12 mouse cellular contexts compared by ENCODE assay signal in the genomic region with DNA sequence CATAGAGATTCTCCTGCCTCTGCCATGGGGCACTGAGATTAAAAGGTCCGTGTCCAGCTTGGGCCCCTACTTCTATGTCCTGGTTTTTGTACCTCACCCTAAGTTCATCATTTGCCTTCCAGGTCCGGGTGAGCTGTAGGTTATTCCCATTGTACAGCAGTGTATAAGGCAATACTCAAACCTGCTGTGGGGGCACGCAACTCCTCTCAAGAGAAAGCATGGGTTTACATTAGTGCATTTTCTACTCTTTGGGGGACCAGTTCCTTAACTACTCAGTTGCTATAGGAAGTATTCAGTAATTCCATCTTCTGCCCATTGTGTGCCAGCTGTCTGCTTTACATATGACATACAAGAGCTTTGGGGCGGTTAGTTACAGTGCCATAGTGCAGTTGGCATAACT. TPM values are rescaled to one million over a fixed set of nuclear protein-coding genes. Genes with fewer than 3 reads are reported as not detected.
DNase-seq lines count a peak whose midpoint lies in the region; ATAC-seq and TF ChIP-seq lines count a peak whose summit lies in the region.
"Had no signal": no experiment of that assay in that cellular context is flagged by ENCODE, and none has a peak within 500 bp of the region (broad histone marks: within the 10 kb centered on the region; RNA-seq: fewer than 3 reads in every experiment).

No protein-coding gene starts in this region.

- H3K4me2 ChIP-seq in heart, embryonic 16.5 days (ENCODE audit: low read depth, low read length): 0 out of 2 replicates have a peak overlapping the region, but pooled peaks have one; percentile 8
- H3K4me2 ChIP-seq in lung, embryonic 15.5 days: peak overlapping the region; percentile 59
- H3K4me2 ChIP-seq in intestine, embryonic 15.5 days (replicated peaks): peak overlapping the region; percentile 25
- H3K4me2 ChIP-seq in midbrain, postnatal 0 days (ENCODE audit: low read depth, low read length, poor library complexity, severe bottlenecking): peak overlapping the region; percentile 30; the same call in 1 of the 2 replicates

- H3K4me3 ChIP-seq in heart, embryonic 16.5 days (ENCODE audit: low read length): no peak overlapping the region
- H3K4me3 ChIP-seq in lung, embryonic 15.5 days: peak overlapping the region; percentile 93
- H3K4me3 ChIP-seq in intestine, embryonic 15.5 days (replicated peaks): no peak overlapping the region
- 0 out of 2 replicates have a peak overlapping the region, but pooled peaks have one; percentile 8 for H3K4me3 ChIP-seq in midbrain, postnatal 0 days (ENCODE audit: low read depth, low read length)
- H3K4me3 ChIP-seq: neural tube, embryonic 12.5 days had no signal

- no peak for DNase-seq in heart, adult 18-20 months
- no peak for DNase-seq in lung, postnatal 10 days
- no peak for DNase-seq in midbrain, postnatal 0 days (ENCODE audit: low spot score)
- DNase-seq in thymus, postnatal 14 days: no peak
- DNase-seq: cerebellum, adult 2 months; layer of hippocampus, adult 9-11 months; right cerebral cortex, postnatal 14 days had no signal

- peaks cover 4% of the 10 kb centered on the region; the same call in 1 of the 2 replicates for H3K36me3 ChIP-seq in heart, embryonic 16.5 days (ENCODE audit: control insufficient read depth, insufficient read depth)
- peaks cover 17% of the 10 kb centered on the region for H3K36me3 ChIP-seq in lung, embryonic 15.5 days
- no peaks in the 10 kb centered on the region for H3K36me3 ChIP-seq in intestine, embryonic 15.5 days
- H3K36me3 ChIP-seq in midbrain, postnatal 0 days (ENCODE audit: insufficient read depth, low read length): no peaks in the 10 kb centered on the region

- no peak overlapping the region for H3K9ac ChIP-seq in heart, embryonic 16.5 days (ENCODE audit: low read length)
- no peak overlapping the region for H3K9ac ChIP-seq in lung, embryonic 15.5 days
- no peak overlapping the region for H3K9ac ChIP-seq in intestine, embryonic 15.5 days
- H3K9ac ChIP-seq in midbrain, postnatal 0 days (replicated peaks; ENCODE audit: low read length, poor library complexity, severe bottlenecking): no peak overlapping the region
- H3K9ac ChIP-seq: embryonic facial prominence, embryonic 13.5 days; neural tube, embryonic 12.5 days had no signal

- H3K4me1 ChIP-seq in heart, embryonic 16.5 days (ENCODE audit: control insufficient read depth, insufficient read depth, low read length): 0 out of 2 replicates have a peak, but pooled peaks cover 6% of the 10 kb centered on the region
- peaks cover 29% of the 10 kb centered on the region for H3K4me1 ChIP-seq in lung, embryonic 15.5 days
- no peaks in the 10 kb centered on the region for H3K4me1 ChIP-seq in intestine, embryonic 15.5 days (replicated peaks)
- H3K4me1 ChIP-seq in midbrain, postnatal 0 days (ENCODE audit: insufficient read depth, low read length): peaks cover 6% of the 10 kb centered on the region; the same call in 1 of the 2 replicates

- H3K27ac ChIP-seq in heart, embryonic 16.5 days (ENCODE audit: low read length): no peak overlapping the region
- H3K27ac ChIP-seq in lung, embryonic 15.5 days: no peak overlapping the region
- H3K27ac ChIP-seq in intestine, embryonic 15.5 days: no peak overlapping the region
- H3K27ac ChIP-seq in midbrain, postnatal 0 days (ENCODE audit: low read depth, low read length): no peak overlapping the region
- H3K27ac ChIP-seq: embryonic facial prominence, embryonic 13.5 days; neural tube, embryonic 12.5 days had no signal

- WGBS in heart, embryonic 16.5 days: 91% methylated on average over 4 of the region's 4 CpGs
- WGBS in lung, embryonic 15.5 days: 92% methylated on average over 4 of the region's 4 CpGs
- WGBS in intestine, embryonic 15.5 days: 93% methylated on average over 4 of the region's 4 CpGs
- WGBS in midbrain, postnatal 0 days: 92% methylated on average over 4 of the region's 4 CpGs

- H3K27me3 ChIP-seq in heart, embryonic 16.5 days (ENCODE audit: control insufficient read depth, insufficient read depth, low read length): no peaks in the 10 kb centered on the region
- H3K27me3 ChIP-seq in lung, embryonic 15.5 days: no peaks in the 10 kb centered on the region
- H3K27me3 ChIP-seq in intestine, embryonic 15.5 days (replicated peaks): no peaks in the 10 kb centered on the region
- H3K27me3 ChIP-seq in midbrain, postnatal 0 days (ENCODE audit: insufficient read depth, low read length): no peaks in the 10 kb centered on the region
- H3K27me3 ChIP-seq: embryonic facial prominence, embryonic 13.5 days; neural tube, embryonic 12.5 days had no signal

- TF ChIP-seq CTCF in midbrain, postnatal 0 days (IDR thresholded peaks at IDR 0.05): no peak

- no peak for ATAC-seq in heart, embryonic 16.5 days (replicated peaks; ENCODE audit: extremely low read depth, insufficient read depth, low FRiP score)
- ATAC-seq in lung, embryonic 15.5 days (ENCODE audit: borderline replicate concordance, extremely low read depth, low FRiP score, low TSS enrichment): no peak
- no peak for ATAC-seq in intestine, embryonic 15.5 days
- no peak for ATAC-seq in midbrain, postnatal 0 days (ENCODE audit: low FRiP score)

- 0 out of 2 replicates have a peak, but pooled peaks cover 3% of the 10 kb centered on the region for H3K9me3 ChIP-seq in heart, embryonic 16.5 days (replicated peaks; ENCODE audit: control insufficient read depth, low read length)
- no peaks in the 10 kb centered on the region for H3K9me3 ChIP-seq in lung, embryonic 15.5 days
- H3K9me3 ChIP-seq in intestine, embryonic 15.5 days: no peaks in the 10 kb centered on the region
- H3K9me3 ChIP-seq in midbrain, postnatal 0 days (ENCODE audit: low read length): no peaks in the 10 kb centered on the region
- H3K9me3 ChIP-seq: embryonic facial prominence, embryonic 13.5 days; neural tube, embryonic 12.5 days had no signal

RNA-seq across cellular contexts. Expression of gene Rap2a, which starts 2.7 kb away (rescaled TPM):
- 3.6 and 11.6 TPM in 2 replicates for polyA plus RNA-seq in heart, embryonic 16.5 days (2015; fragmentation: Nextera tagmentation; extraction: Ambion mirVana)
- total RNA-seq in heart, adult 18-20 months (2021): 1 to 10 TPM; 9.3 to 9.7 TPM
- polyA plus RNA-seq in lung, embryonic 15.5 days (2015; fragmentation: Nextera tagmentation; extraction: Ambion mirVana): 41.2 and 43.2 TPM in 2 replicates
- polyA plus RNA-seq in intestine, embryonic 15.5 days (2015; fragmentation: Nextera tagmentation; extraction: Ambion mirVana): 19.8 and 20.8 TPM in 2 replicates
- total RNA-seq in midbrain, postnatal 0 days (2014; rRNA removed): 50.4 and 51.4 TPM in 2 replicates
- 22.9 and 25.6 TPM in 2 replicates for polyA plus RNA-seq in midbrain, postnatal 0 days (2015; fragmentation: Nextera tagmentation; extraction: Ambion mirVana)

Comparison
In these comparisons a context has a peak if more than half of its experiments do, and no peak if none do; other contexts are left out.
1. H3K4me2 ChIP-seq: peak in every context shown above with its lines; median percentile 59 in lung, embryonic 15.5 days; 30 in midbrain, postnatal 0 days; 25 in intestine, embryonic 15.5 days; 8 in heart, embryonic 16.5 days.
2. H3K4me3 ChIP-seq: peak in lung, embryonic 15.5 days (single experiment) and midbrain, postnatal 0 days (single experiment); none in heart, embryonic 16.5 days (single experiment) and intestine, embryonic 15.5 days (single experiment).